Mouse (Mus musculus): Measurements from ENCODE around the gene Gm21083.
"Not testable (repeated sequence)": the region's sequence is repeated elsewhere in the genome, so short reads cannot be mapped to it uniquely, and the experiment has no call there.

Gm21083 gene

DNA sequence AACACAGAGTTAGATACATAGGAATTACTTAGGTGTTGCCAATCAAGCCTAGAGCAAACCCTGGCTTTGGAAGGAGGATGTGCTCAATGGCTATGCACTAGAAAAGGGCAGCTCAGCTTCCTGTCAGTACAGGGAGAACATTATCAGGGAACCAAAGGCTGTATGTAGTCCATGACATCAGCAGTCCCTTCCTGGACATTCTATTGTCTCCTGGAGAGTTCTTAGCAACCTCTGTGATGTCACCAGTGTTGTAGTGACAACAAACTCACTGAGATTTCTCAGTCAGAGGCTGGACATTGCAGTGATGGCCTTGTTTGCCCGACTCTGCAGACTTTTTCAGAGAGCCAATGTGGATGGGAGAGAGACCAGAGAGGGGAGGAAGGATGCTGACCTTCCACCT lies at the start of gene Gm21083:
TSS of gene Gm21083 (plus strand) at position 301 of the 400 bp plus-strand sequence.
- DNase-seq, result not testable (repeated sequence)

DNA sequence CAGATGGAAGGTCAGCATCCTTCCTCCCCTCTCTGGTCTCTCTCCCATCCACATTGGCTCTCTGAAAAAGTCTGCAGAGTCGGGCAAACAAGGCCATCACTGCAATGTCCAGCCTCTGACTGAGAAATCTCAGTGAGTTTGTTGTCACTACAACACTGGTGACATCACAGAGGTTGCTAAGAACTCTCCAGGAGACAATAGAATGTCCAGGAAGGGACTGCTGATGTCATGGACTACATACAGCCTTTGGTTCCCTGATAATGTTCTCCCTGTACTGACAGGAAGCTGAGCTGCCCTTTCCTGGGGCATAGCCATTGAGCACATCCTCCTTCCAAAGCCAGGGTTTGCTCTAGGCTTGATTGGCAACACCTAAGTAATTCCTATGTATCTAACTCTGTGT lies 48.0 kb upstream of the Gm21083 start, which contains the start of gene Gm21190:
TSS of gene Gm21190 (minus strand) at position 101 of the 400 bp plus-strand sequence.
- not testable (repeated sequence) for DNase-seq

DNA sequence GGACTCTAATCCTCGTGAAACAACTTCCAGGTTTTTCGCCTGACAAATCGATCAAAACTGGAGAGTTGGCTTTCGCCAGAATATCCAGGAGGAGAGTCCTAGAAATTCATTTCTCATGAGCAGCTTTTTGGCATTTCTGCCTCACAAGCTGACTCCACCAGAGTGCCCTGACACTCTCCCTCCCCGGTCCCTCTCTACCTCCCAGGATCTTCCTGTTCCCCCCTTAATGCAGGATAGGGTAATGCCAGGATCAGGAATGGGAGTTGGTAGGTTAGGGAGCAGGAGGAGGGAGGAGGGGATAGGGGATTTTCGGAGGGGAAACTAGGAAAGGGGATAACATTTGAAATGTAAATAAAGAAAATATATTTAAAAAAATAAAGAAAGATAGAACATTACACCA lies 28.5 kb upstream of the Gm21083 start:
- DNase-seq, result not testable (repeated sequence)

DNA sequence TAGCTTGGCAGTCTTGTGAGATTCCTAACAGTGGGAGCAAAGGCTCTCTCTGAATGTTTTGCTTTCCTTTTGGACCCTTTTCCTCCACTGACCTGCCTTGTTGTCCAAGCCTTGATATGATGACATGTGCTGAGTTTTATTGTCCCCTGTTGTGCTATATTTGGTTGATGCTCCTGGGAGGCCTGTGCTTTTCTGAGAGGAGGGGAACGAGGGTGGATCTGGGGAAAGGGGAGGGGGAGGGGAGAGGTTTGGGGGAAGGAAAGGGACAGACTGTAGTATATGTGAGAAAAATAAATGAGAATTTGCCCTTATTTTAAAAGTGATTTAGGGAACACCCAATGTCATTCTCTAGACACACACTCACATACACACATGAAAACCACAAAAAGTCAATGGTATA lies 28.0 kb upstream of the Gm21083 start:
- DNase-seq, result not testable (repeated sequence)

DNA sequence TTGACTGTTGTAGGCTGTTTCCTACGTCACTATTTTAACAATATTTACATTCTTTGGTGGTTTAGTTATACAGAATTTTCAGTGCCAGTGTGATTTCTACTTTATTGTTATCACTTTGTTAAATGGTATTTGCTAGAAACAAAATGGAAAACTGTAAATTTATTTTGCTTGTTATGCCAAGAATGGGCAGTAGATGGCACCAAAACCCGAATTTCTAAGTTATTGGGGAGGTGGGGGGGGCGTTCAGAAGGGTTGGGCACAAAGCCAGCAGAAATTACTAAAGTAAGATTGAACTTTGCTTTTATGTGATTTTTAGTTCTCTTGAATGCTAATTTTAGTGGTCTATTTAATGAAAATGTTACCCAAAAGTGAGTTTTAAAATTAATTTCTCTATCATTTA lies 27.5 kb upstream of the Gm21083 start:
- DNase-seq, result not testable (repeated sequence)

DNA sequence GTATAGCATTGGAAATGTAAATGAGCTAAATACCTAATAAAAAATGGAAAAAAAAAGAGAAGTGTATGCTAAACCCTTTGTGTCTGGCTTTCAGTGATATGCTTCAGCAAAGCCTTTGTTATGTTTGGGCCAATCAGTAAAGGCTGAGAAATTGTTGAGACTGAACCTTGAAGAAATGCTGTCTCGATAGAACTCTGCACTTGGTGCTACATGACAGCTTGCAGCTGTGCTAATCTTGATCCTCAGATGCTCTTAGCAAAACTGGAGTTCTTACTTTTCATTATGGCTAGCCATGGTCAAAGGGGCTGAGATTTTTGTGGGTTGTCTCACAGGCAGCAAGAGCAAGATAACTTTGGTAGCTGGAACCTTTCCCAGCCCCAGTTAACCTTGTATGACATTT lies 18.5 kb upstream of the Gm21083 start:
- DNase-seq, result not testable (repeated sequence)

DNA sequence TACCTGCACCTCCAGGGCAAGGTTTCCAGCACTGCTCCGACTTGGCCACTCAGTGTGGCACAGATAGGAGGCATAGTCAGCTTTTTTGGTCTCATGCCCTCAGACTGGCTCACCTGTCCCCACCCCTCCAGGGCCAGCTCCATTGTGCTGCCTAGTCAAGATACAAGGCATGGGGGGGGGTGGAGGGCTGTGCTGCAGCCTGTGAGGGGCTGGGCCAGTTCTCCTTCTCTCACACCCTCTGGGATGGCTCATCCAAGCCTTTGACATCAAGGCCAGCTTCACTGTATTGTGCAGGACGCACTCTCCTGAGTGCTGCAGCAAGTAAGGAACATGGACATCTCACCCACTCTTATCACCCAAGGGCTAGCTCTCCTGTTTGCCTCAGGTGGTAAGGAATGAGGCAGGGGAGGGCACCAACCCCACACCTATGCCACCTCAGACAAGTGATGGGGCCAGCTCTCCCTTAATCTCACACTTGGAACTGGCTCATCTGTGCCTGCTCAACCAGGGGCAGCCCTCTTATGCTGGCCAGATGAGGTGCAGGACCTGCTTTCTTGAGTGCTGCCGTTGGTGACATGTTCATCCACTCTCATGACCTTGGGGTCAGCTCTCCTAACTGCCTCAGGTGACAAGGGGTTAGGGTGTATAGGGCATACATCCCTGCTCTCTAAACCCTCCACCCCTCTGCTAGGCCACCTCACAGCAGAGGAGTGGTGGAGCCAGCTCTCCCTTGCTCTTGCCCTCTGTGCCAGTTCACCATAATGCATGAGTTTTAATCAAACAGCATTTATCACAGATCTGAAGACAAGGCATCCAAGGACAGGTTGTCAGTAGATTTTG lies 15.5 kb upstream of the Gm21083 start:
- DNase-seq, result not testable (repeated sequence)

DNA sequence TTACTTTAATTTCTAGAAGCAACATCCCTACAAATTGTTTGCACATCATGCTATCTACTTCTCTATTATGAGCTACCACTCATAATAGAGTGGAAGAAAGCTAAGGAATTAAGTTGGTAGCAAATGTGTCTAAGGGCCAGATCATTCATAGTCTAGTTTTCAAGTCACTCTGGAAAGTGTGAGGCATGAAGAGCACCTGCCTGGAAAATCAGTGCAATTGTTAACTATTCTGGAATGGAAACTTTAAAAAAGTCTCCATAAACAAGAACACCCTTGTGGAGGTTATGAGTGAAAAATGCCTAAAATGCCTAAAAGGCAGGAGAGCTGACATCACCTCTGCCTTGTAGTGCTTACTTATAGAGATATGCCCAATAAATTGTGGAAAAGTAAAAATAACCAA lies 3.4 kb upstream of the Gm21083 start:
- not testable (repeated sequence) for DNase-seq

DNA sequence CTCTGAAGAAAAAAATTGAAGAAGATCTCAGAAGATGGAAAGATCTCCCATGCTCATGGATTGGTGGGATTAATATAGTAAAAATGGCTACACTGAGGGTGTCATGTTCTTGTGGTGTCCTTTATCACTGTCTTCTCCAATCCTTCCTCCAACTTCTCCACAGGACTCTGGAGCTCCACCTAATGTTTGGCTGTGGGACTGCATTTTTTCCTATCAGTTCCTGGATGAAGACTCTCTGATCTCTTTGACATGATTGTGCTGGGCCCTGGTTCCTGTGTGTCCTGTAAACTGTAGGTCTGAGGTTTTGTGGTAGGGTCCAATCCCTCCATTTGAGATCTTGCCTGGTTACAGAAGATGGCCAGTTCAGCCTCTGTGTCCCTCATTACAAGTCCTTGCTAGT lies 9.2 kb downstream of the Gm21083 start:
- DNase-seq, result not testable (repeated sequence)

DNA sequence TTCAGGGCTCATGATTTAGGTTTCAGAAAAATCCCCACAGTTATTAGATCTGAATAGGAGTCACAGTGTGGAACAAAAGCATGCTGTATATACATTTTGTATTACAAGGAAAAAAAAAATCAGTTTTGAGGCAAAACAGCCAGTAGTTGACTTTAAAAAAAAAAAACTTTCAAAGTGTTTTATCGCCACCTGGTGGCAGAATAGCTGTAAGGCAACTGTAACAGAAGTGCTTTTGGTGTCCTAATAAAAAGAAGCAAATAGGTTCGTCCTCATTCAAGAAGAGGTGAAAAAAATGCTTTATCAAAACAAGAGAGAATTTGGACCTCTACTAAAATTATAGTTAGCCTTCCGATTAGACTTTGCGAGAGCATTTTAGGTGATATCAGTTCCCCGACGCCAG lies 11.2 kb downstream of the Gm21083 start:
- not testable (repeated sequence) for DNase-seq

DNA sequence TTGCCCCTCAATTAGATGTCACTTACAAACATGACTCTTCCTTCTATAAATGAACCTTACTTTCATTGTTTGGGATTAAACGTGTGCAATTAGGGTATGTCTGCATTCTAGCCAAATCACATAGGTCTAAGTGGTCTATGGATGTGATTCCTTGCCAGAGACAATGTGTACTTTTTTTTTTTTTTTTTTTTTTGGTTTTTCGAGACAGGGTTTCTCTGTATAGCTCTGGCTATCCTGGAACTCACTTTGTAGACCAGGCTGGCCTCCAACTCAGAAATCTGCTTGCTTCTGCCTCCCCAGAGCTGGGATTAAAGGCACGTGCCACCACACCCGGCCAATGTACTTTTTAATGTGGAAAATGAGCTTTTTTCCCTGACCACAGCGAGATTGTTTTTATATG lies 13.5 kb downstream of the Gm21083 start:
- not testable (repeated sequence) for DNase-seq

DNA sequence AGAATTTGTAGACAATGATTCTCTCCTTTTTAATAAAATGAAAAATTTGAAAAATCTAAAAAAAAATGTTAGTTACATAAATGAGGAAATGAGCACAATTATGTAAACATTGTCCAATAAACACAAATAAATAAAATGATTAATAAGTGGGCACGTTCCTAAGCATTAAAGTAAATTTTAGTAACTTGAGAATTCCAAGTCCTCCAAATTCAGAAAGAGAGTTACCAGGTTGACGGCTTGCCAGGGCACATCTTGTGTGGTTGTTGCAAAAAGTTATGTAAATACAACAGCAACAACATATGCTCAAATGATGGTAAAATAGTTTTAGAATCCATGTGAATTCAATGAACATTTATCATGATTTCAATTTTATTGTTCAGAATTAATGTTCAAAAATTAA lies 14.4 kb downstream of the Gm21083 start:
- not testable (repeated sequence) for DNase-seq

DNA sequence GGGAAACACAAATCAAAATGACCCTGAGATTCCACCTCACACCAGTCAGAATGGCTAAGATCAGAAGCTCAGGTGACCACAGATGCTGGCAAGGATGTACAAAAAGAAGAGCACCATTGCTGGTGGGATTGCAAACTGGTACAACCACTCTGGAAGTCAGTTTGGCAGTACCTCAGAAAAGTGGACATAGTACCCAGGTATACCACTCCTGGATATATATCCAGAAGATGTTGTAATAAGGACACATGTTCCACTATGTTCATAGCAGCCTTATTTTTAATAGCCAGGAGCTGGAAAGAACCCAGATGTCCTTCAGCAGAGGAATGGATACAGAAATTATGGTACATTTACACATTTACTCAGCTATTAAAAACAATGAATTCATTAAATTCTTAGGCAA lies 21.7 kb downstream of the Gm21083 start:
- not testable (repeated sequence) for DNase-seq

DNA sequence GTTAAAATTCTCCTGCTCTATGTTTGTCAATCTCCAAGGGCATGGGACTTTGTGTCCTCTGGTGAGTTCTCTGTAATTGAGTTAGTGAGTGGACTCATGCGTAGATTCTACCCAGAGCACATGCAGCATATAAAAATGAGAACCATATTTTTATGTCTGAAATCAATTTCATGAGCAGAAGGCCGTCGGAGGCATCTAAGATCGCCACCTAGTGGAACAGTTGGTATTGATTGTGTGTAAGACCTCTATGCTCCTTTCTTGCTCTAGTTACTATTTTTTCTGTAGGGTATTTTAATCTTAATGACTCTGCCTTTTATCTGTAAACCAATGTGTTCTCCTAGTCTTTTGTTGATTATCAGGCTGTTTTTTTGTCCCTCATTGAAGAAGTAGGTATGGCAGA lies 23.2 kb downstream of the Gm21083 start:
- not testable (repeated sequence) for DNase-seq

DNA sequence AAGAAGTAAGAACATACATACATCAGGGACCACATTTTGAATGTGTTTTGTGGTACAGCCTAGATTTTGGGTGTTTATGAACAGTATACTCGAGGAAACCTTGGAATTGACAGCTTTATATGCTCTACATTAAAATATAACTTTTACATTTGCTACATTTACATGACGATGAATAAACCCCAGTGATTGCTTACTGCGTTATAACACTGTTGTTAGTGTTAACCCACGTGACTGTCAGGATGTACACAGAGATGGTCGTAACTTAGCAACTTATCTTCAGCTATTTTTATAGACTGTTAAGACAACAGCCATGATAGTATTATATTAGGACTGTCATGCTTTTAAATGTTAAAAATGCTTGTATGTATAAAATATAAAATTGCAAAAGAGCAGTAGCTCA lies 24.3 kb downstream of the Gm21083 start:
- DNase-seq, result not testable (repeated sequence)

DNA sequence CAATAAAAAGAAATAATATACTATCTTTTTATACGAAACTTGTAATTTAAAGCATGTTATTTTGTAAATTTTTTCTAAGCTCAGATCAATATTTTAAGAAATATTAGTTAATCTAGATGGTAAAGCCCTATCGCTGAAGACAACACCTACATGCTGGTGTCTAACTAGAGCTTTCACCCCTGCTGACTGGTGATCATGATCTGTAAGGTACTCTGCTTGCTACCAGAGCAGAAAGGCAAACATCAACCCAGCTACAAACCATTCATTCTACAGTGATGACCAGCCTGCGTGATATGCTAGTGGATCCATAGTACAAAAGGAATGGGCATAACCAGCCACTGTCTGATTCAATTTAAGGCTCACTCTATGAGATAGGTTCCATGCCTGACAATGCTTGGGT lies 24.8 kb downstream of the Gm21083 start:
- not testable (repeated sequence) for DNase-seq

DNA sequence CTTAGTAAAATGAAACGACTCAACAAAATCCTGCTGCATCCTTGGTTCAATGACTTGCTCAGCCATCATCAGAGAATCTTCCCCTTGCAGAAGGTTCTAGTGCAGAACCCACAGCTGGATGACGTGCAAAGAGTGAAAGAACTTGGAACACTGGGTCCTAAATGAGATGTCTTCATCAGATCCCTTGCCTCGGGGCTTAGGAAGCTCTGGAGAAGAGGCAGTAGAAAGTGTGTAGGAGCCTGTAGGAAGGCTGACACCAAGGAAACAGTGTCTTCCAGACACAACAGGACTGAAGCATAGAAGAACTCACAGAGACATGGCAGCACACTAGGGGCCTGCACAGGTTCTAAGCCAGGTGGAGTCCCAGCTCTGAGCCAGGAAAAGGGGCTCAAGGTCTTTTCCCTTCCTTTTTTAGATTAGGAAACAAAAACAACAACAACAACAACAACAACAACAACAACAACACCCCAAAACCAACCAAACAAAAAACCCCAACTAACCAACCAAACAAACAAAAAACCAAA lies 25.4 kb downstream of the Gm21083 start:
- not testable (repeated sequence) for DNase-seq

DNA sequence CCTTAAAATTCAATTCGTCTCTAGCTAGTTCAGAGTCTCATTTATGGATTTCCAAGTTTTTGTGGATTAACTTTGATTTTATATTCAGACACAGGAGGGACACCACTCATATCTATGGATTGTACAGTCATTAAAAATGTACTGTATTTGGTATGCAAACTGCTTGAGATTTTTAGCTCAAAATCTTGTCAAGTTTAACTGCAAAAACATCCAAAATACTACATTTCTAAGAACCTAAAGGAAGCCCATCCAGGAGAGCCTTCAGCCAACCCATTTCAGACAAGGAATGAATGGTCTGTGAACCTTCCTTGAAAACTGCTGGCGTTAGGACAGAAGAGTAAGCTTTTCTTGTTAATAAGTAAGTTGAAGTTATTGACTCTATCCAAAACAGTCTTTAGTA lies 25.9 kb downstream of the Gm21083 start:
- not testable (repeated sequence) for DNase-seq

DNA sequence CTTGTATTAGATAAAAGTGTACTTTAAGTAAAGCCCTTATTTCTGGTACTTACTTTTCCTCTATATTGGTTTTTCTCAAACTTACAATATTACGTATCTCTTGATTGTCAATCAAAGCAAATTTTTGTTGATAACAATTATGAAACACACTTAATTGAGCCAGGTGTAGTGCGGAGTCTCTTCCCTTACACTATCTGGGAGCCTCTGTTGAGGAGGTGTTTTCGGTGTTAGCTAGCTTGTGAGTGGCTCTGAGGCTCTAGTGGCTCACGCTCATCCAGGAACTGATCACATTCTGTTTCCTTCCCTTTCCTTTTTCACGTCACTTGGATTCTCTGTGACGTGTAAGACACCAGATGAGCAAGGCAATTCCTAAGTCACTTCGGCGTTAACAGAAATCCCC lies 26.5 kb downstream of the Gm21083 start:
- DNase-seq, result not testable (repeated sequence)

DNA sequence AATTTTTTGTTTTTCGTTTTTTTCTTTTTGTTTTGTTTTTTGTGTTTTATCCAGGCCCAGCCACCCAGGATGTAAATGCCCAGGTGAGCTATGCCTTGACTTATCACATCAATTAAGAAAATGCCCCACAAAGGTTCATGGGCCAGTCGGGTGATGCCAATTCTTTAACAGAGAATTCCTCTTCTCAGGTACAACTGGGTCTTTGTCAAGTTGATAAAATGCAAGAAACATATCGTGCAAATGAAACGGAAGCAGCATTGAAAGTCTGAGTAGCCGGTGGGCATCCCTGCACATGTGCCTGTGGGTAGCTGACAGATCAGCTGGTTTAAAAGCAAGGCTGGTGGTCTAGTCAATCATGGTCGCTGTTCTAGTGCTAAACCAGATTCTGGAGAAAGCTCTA lies 29.5 kb downstream of the Gm21083 start:
- DNase-seq, result peak; percentile 9

DNA sequence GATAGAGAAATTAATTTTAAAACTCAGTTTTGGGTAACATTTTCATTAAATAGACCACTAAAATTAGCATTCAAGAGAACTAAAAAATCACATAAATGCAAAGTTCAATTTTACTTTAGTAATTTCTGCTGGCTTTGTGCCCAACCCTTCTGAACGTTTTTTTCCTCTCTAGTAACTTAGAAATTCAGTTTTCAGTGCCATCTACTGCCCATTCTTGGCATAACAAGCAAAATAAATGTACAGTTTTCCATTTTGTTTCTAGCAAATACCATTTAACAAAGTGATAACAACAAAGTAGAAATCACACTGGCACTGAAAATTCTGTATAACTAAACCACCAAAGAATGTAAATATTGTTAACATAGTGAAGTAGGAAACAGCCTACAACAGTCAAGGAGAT lies 33.6 kb downstream of the Gm21083 start:
- not testable (repeated sequence) for DNase-seq

DNA sequence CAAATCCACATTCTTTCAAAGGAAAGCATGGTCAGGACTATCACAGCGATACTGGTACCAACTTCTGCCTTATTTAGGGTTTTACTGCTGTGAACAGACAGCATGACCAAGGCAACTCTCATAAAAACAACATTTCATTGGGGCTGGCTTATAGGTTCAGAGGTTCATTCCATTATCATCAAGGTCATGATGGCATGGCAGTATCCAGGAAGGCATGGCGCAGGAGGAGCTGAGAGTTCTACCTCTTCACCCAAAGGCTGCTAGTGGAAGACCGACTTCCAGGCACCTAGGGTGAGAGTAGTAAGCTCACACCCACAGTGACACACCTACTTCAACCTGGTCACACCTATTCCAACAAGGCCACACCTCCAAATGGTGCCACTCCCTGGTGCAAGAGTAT lies 39.1 kb downstream of the Gm21083 start:
- DNase-seq, result not testable (repeated sequence)

DNA sequence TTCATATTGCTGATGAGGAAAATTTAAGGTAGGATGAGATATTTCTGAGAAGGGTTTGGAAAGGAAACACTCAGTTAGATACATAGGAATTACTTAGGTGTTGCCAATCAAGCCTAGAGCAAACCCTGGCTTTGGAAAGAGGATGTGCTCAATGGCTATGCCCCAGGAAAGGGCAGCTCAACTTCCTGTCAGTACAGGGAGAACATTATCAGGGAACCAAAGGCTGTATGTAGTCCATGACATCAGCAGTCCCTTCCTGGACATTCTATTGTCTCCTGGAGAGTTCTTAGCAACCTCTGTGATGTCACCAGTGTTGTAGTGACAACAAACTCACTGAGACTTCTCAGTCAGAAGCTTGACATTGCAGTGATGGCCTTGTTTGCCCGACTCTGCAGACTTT lies 41.6 kb downstream of the Gm21083 start, which contains the start of gene Speer4d:
TSS of gene Speer4d (plus strand) at position 301 of the 400 bp plus-strand sequence.
- DNase-seq, result not testable (repeated sequence)

DNA sequence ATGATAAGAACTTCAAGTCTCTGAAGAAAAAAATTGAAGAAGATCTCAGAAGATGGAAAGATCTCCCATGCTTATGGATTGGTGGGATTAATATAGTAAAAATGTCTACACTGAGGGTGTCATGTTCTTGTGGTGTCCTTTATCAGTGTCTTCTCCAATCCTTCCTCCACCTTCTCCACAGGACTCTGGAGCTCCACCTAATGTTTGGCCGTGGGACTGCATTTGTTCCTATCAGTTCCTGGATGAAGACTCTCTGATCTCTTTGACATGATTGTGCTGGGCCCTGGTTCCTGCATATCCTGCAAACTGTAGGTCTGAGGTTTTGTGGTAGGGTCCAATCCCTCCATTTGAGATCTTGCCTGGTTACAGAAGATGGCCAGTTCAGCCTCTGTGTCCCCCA lies 51.0 kb downstream of the Gm21083 start:
- DNase-seq, result not testable (repeated sequence)
